Mouse (Mus musculus): Measurements from ENCODE around the gene Zer1. TPM values are rescaled to one million over a fixed set of nuclear protein-coding genes. Genes with fewer than 3 reads are reported as not detected.
"Not testable (repeated sequence)": the region's sequence is repeated elsewhere in the genome, so short reads cannot be mapped to it uniquely, and the experiment has no call there.

The Zer1 gene
- polyA plus RNA-seq, 1 experiment: 56.6 TPM

DNA sequence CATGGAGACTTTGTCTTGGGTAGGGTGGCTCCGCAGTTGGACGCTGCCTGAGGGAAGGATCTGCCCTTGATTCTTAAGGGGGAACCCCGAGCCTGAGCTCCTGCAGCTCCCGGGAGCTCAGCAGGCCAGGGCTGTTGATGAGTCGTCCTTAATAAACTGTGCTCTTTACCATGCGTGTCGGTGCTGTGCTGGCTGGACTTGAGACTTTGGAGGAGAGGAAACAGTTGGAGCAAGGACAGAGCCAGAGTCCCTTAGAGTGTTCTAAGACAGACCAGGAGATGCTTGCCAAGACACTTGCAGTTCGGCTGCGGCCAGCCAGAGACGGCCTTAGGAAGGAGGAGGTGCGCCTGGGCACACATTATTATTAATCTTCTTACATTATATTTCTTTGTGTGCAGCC, 27.5 kb upstream of the Zer1 start:
- TF ChIP-seq POLR2A (IDR thresholded peaks at IDR 0.05; ENCODE audit: borderline replicate concordance, extremely low read depth, low read depth, low read length): no peak
- no peak for TF ChIP-seq CTCF (IDR thresholded peaks at IDR 0.05; ENCODE audit: insufficient read depth, low read length)
- DNase-seq: no peak
- no peaks in the 10 kb centered on the region for H3K4me1 ChIP-seq (ENCODE audit: control insufficient read depth, insufficient read depth, low read length)
- no peak overlapping the region for H3K4me3 ChIP-seq (replicated peaks; ENCODE audit: extremely low read depth, low read depth, low read length)
- WGBS: 74% methylated on average over 11 of the region's 11 CpGs

- Histone ChIP-seq H3K4me1 (ENCODE audit: control insufficient read depth, insufficient read depth, low read length) (no peaks in the 10 kb centered on the region), H3K4me3 (replicated peaks; ENCODE audit: extremely low read depth, low read depth, low read length) (no peak overlapping the region)
- no peak for TF ChIP-seq POLR2A (IDR thresholded peaks at IDR 0.05; ENCODE audit: borderline replicate concordance, extremely low read depth, low read depth, low read length)
- TF ChIP-seq CTCF (IDR thresholded peaks at IDR 0.05; ENCODE audit: insufficient read depth, low read length): no peak
- peak; percentile 53 for DNase-seq
- WGBS: 61% methylated on average over 4 of the region's 4 CpGs
Observed at GRCm38 (mm10) chr2:30147466-30147865, 23.1 kb upstream of the Zer1 start.

DNA sequence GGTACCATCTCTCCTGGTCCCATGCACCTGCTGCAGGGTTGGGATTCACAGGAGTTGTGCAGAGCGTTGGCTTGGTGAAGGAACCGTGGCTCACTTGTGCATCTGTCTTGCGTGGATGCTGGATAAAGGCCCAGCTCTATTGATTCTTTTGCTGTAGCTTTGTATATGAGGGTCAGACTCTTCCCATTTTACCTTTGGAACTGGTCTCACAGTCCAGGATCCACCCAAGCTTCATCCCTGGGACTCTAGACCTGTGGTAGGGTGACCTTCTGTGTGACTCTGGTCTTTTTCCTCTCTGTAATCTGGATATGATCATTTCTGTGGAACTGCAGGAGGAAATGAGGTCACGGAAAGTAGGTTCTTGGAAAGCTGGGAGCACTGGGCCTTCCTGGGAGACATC, 20.1 kb upstream of the Zer1 start:
- Histone ChIP-seq H3K4me3 (replicated peaks; ENCODE audit: extremely low read depth, low read depth, low read length) (no peak overlapping the region), H3K4me1 (ENCODE audit: control insufficient read depth, insufficient read depth, low read length) (no peaks in the 10 kb centered on the region)
- 90% methylated on average over 4 of the region's 4 CpGs for WGBS
- DNase-seq: no peak
- no peak for TF ChIP-seq CTCF (IDR thresholded peaks at IDR 0.05; ENCODE audit: insufficient read depth, low read length)
- TF ChIP-seq POLR2A (IDR thresholded peaks at IDR 0.05; ENCODE audit: borderline replicate concordance, extremely low read depth, low read depth, low read length): no peak

DNA sequence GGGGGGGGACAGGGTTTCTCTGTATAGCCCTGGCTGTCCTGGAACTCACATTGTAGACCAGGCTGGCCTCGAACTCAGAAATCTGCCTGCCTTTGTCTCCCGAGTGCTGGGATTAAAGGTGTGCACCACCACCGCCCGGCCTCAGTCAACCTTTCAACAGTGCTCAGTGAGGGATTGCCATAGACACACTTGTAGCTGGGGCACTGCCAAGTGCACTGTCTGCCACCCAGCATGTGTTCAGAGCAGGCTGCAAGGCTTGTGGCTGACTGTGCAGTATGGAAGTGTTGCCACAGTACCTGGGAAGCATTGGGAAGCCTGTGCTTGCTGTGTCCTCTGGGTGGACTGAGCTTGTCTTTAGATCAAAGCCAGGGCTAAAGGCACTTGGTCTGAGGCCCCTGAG, 15.6 kb upstream of the Zer1 start:
- not testable (repeated sequence) for DNase-seq; H3K4me1 ChIP-seq (ENCODE audit: control insufficient read depth, insufficient read depth, low read length); H3K4me3 ChIP-seq (replicated peaks; ENCODE audit: extremely low read depth, low read depth, low read length)
- WGBS: 85% methylated on average over 4 of the region's 4 CpGs

- TF ChIP-seq CTCF (IDR thresholded peaks at IDR 0.05; ENCODE audit: insufficient read depth, low read length) (no peak), POLR2A (IDR thresholded peaks at IDR 0.05; ENCODE audit: borderline replicate concordance, extremely low read depth, low read depth, low read length) (no peak)
- no peak for DNase-seq
- H3K4me3 ChIP-seq (replicated peaks; ENCODE audit: extremely low read depth, low read depth, low read length): no peak overlapping the region
- H3K4me1 ChIP-seq (ENCODE audit: control insufficient read depth, insufficient read depth, low read length): 0 out of 2 replicates have a peak, but pooled peaks cover 6% of the 10 kb centered on the region
- 72% methylated on average over 10 of the region's 10 CpGs for whole genome bisulfite sequencing
Observed at GRCm38 (mm10) chr2:30136458-30136857, 12.1 kb upstream of the Zer1 start.

GRCm38 (mm10) chr2:30134928-30135620, 10.7 kb upstream of the Zer1 start:
- H3K4me1 ChIP-seq (ENCODE audit: control insufficient read depth, insufficient read depth, low read length): 0 out of 2 replicates have a peak, but pooled peaks cover 6% of the 10 kb centered on the region
- 32% methylated on average over 10 of the region's 10 CpGs for WGBS
- no peak for DNase-seq
- no peak overlapping the region for H3K4me3 ChIP-seq (replicated peaks; ENCODE audit: extremely low read depth, low read depth, low read length)
- no peak for TF ChIP-seq CTCF (IDR thresholded peaks at IDR 0.05; ENCODE audit: insufficient read depth, low read length)
- no peak for TF ChIP-seq POLR2A (IDR thresholded peaks at IDR 0.05; ENCODE audit: borderline replicate concordance, extremely low read depth, low read depth, low read length)

DNA sequence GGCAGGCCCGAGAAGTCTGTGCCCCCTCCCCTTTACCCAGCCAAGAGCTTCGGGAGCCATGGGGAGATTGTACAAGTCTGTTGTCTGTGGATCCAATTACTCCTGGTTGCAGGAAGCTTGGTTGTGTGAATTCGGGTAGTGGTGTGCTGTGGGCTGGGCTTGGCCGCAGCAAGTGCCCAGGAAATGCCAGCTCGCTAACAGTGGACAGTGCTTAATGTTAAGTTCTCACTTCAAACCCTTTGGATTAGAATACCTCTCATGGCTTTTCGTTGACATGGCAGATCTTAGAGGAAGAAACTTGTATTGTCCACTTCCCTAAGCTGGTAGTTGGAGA, 10.0 kb upstream of the Zer1 start:
- no peak for DNase-seq
- no peak for TF ChIP-seq POLR2A (IDR thresholded peaks at IDR 0.05; ENCODE audit: borderline replicate concordance, extremely low read depth, low read depth, low read length)
- no peak for TF ChIP-seq CTCF (IDR thresholded peaks at IDR 0.05; ENCODE audit: insufficient read depth, low read length)
- Histone ChIP-seq H3K4me1 (ENCODE audit: control insufficient read depth, insufficient read depth, low read length) (0 out of 2 replicates have a peak, but pooled peaks cover 6% of the 10 kb centered on the region), H3K4me3 (replicated peaks; ENCODE audit: extremely low read depth, low read depth, low read length) (peak overlapping the region; percentile 86)
- 3% methylated on average over 6 of the region's 6 CpGs for WGBS

DNA sequence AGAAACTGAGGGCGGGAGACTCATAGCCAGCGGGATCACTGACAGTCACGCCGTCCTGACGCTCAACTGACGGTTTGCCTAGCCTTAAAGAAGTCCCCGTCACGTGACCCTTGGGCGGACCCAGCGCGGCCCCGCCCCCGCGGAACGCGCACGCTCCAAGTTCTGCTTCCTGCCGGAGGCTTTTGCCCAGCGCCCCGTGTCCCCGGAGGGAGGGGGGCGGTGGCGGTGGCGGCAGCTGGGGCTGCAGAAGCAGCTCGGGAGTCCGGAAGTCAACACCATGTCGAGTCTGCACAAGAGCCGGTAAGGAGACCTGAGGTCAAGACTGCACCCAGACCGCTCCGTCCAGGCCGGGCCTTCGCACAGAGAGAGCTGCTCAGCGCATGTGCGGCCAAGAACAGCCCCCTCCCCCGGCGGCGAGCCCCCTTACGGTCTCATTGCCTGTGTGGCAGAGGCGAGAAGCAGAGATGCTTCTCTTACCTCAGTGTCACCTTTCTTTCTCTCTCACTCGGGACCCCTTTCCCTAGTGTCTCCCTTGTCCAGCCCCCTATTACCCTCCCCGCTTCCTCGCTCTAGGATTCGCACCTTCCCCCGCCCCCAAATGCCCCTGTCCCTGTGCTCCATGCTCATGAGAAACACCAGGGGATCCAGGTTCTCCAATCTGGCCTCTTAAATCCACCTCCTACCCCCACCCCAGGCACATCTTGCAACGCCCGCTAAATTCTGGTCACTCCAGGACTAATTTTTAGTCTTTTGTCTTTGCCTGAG, 9.4 kb upstream of the Zer1 start, which contains the start of gene Tbc1d13:
TSS of gene Tbc1d13 (plus strand) at position 134 of the 765 bp plus-strand sequence.
- Histone ChIP-seq H3K4me1 (ENCODE audit: control insufficient read depth, insufficient read depth, low read length) (0 out of 2 replicates have a peak, but pooled peaks cover 6% of the 10 kb centered on the region), H3K4me3 (replicated peaks; ENCODE audit: extremely low read depth, low read depth, low read length) (peak within 1 kb of the TSS; percentile 86)
- WGBS: under 1% methylated on average over 46 of the region's 46 CpGs
- TF ChIP-seq POLR2A (IDR thresholded peaks at IDR 0.05; ENCODE audit: borderline replicate concordance, extremely low read depth, low read depth, low read length): peak; percentile 97; the same call in 1 of the 2 replicates
- TF ChIP-seq CTCF (IDR thresholded peaks at IDR 0.05; ENCODE audit: insufficient read depth, low read length): no peak
- DNase-seq: peak; percentile 99

- 15% methylated on average over 16 of the region's 16 CpGs for WGBS
- Histone ChIP-seq H3K4me3 (replicated peaks; ENCODE audit: extremely low read depth, low read depth, low read length) (peak overlapping the region; percentile 38), H3K4me1 (ENCODE audit: control insufficient read depth, insufficient read depth, low read length) (0 out of 2 replicates have a peak, but pooled peaks cover 6% of the 10 kb centered on the region)
- DNase-seq: peak; percentile 23
- TF ChIP-seq POLR2A (IDR thresholded peaks at IDR 0.05; ENCODE audit: borderline replicate concordance, extremely low read depth, low read depth, low read length): no peak
- no peak for TF ChIP-seq CTCF (IDR thresholded peaks at IDR 0.05; ENCODE audit: insufficient read depth, low read length)
Observed at GRCm38 (mm10) chr2:30132801-30133612, 8.6 kb upstream of the Zer1 start.

DNA sequence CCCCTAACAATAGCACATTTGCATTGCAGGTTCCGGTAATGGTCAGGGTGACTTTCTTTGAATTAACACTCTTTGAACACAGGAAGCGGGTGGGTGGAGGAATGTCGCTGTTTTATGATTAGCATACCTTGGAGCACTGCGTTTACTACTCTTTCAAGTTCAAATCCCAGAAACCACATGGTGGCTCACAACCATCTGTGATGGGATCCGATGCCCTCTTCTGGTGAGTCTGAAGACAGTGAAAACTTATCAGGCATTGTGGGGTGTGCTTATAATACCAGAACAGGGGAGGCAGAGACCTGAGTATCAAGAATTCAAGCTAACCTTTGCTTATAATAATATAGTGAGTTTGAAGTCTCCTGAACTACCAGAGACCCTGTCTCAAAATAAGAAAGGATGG, 6.9 kb upstream of the Zer1 start:
- not testable (repeated sequence) for H3K4me3 ChIP-seq (replicated peaks; ENCODE audit: extremely low read depth, low read depth, low read length); DNase-seq; H3K4me1 ChIP-seq (ENCODE audit: control insufficient read depth, insufficient read depth, low read length)
- whole genome bisulfite sequencing: 39% methylated on average over 5 of the region's 5 CpGs
